Mouse (Mus musculus) erythroblast, embryonic 14.5 days (primary cell): ENCODE data around the gene Cops4.

Experiments used
- GATA1 ChIP-seq: IDR thresholded peaks from 2 replicates; pipeline ENCODE4 v1.6.1; 2012; ENCODE audit warnings: low read length, inconsistent platforms, mixed read lengths
- TAL1 ChIP-seq: IDR thresholded peaks from 3 replicates; pipeline ENCODE4 v1.6.1; 2012; ENCODE audit warnings: low read length, inconsistent platforms, mixed read lengths

GRCm38 (mm10) chr5:100572069-100572468 lies 54.0 kb downstream of the Cops4 start, which contains the start of gene Plac8:
- TF ChIP-seq TAL1: no peak
- TF ChIP-seq GATA1: no peak
